Mouse (Mus musculus): ENCODE data around the gene Adamts3. TPM values are rescaled to one million over a fixed set of nuclear protein-coding genes. Genes with fewer than 3 reads are reported as not detected.
A peak's percentile ranks its signal among the peaks of the same experiment; 100 is the strongest.

Adamts3 gene
- total RNA-seq (2021), result 10 to 100 TPM; 19.3 to 21.7 TPM
- long read RNA-seq, experiment 1, partial matches to known transcripts, result 1 of 6 reads
- long read RNA-seq, experiment 1, other reads (novel, unspliced or antisense), result 2 of 6 reads
- long read RNA-seq, experiment 2, transcript Adamts3-201 (22 exons, 3,934 nt), result major isoform, 6 of 10 reads
- long read RNA-seq, experiment 2, partial matches to known transcripts, result 2 of 10 reads
- long read RNA-seq, experiment 2, other reads (novel, unspliced or antisense), result 2 of 10 reads

- intact Hi-C loops (cut with DNase I), result loop anchor here (5.0 kb wide), 1 partner anchor 171 kb away; no protein-coding TSS in a partner anchor
Measured at GRCm38 (mm10) chr5:89883051-89883907, at the start of gene Adamts3. Adamts3 (minus strand) TSS chr5:89883334.

DNA sequence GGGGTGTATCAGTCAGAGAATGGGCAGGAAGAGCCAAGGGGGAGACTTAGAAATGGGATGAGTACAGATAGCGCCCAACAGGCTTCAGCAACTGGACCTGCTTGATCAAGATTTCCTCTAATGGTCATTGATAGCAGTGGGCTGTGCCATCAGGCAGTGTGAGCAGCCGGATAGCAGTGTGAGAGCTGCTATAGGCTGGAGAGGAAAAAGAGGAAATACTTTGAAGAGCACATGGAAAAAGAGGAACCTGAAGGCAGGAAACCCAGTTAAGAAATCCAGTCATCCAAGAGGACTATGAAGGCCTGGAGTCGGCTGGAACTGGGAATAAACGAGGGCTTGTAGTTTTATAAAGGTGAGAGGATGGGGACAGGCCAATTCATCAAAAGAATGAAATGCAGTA, 48.4 kb upstream of the Adamts3 start:
- intact Hi-C loops (cut with DNase I), result no loop called here
- H3K27ac ChIP-seq, result no peak overlapping the region
- H3K4me3 ChIP-seq, result no peak overlapping the region
- DNase-seq (ENCODE audit: extremely low spot score in 1 of 2, low spot score in 2 of 2), result no peak
- no peak for TF ChIP-seq CTCF (IDR thresholded peaks at IDR 0.05)

More at GRCm38 (mm10) chr5:89883051-89883907, at the start of gene Adamts3:
- H3K27ac ChIP-seq, result peak within 1 kb of the TSS; percentile 75
- no peak for TF ChIP-seq CTCF (IDR thresholded peaks at IDR 0.05)
- peak; percentile 55 to 58 for DNase-seq (ENCODE audit: extremely low spot score in 1 of 2, low spot score in 2 of 2)
- H3K4me3 ChIP-seq, result peak within 1 kb of the TSS; percentile 66

- intact Hi-C loops (cut with DNase I), result no loop called here
- Histone ChIP-seq H3K27ac (no peak overlapping the region), H3K4me3 (no peak overlapping the region)
- no peak for DNase-seq (ENCODE audit: extremely low spot score in 1 of 2, low spot score in 2 of 2)
- no peak for TF ChIP-seq CTCF (IDR thresholded peaks at IDR 0.05)
Measured at GRCm38 (mm10) chr5:89912359-89912758, 29.2 kb upstream of the Adamts3 start.

DNA sequence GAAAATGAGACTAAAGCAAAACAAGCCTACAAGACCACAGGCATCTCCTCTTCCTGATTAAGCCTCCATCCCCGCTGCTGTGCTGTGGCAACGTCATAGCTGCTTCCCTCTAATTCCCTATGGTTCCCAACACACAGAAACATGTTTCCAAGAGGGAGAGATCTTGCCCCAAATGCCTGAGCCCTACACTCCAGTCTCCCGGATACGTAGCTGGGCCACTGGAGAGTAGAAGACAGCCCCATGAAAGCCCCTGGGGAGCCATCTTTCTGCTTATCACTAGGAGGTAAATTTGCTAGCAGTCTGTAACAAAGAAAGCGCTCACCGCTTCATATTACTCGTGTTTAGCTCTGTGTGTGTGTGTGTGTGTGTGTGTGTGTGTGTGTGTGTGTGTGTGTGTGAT, 28.8 kb upstream of the Adamts3 start:
- Histone ChIP-seq H3K27ac (no peak overlapping the region), H3K4me3 (no peak overlapping the region)
- intact Hi-C loops (cut with DNase I), result no loop called here
- no peak for TF ChIP-seq CTCF (IDR thresholded peaks at IDR 0.05)
- DNase-seq (ENCODE audit: extremely low spot score in 1 of 2, low spot score in 2 of 2), result no peak

- no peak overlapping the region for H3K27ac ChIP-seq
- intact Hi-C loops (cut with DNase I), result no loop called here
- DNase-seq (ENCODE audit: extremely low spot score in 1 of 2, low spot score in 2 of 2), result no peak
- TF ChIP-seq CTCF (IDR thresholded peaks at IDR 0.05), result no peak
- H3K4me3 ChIP-seq, result no peak overlapping the region
Measured at GRCm38 (mm10) chr5:89911508-89911907, 28.4 kb upstream of the Adamts3 start.

DNA sequence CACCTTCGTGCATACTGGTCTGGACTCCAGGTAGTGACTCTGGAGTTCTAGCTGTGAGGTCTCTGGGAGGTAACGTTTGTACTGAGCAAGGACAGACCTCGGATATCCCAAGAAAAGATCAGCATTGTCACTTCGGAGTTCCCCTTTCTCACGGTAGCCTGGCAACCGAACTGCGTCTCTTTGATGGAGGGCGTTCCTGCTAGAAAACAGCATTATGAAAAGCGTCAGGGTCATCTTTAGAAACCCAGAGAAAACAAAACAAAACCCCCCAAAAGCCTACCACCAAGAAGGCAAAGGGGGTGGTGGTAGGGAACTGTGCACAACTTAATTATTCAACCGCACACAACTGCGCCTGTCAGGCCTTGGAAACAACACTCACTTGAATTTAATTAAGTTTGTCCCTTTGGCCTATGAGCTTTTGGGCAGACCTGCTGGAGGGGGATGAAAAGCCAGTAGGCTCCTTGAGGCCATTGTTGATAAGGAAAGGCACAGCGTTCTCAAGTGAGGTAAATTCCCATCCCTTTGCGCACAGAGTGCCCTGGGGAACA, 23.8 kb upstream of the Adamts3 start:
- no peak for TF ChIP-seq CTCF (IDR thresholded peaks at IDR 0.05)
- no peak for DNase-seq (ENCODE audit: extremely low spot score in 1 of 2, low spot score in 2 of 2)
- Histone ChIP-seq H3K4me3 (no peak overlapping the region), H3K27ac (no peak overlapping the region)
- intact Hi-C loops (cut with DNase I), result no loop called here

DNA sequence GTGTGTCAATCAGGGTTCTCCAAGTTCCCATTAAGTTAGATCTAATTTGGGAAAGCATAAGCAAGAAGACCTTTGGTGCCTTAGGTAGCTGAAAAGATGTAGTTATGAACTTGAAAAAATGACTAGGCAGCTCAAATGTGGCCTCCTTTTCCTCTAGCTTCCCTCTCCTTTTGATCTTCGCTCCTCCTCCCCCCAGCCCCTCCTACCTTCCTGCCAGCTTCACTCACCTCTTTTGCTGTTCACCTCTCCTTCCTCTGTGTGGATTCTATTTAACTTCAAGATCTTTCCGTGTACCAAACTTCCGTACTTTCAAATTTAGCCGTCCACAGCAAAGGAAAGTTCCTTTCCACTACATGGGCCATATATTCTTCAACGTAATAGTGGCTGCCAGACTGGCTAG, 17.9 kb upstream of the Adamts3 start:
- TF ChIP-seq CTCF (IDR thresholded peaks at IDR 0.05), result no peak
- Histone ChIP-seq H3K27ac (no peak overlapping the region), H3K4me3 (no peak overlapping the region)
- intact Hi-C loops (cut with DNase I), result no loop called here
- DNase-seq (ENCODE audit: extremely low spot score in 1 of 2, low spot score in 2 of 2), result no peak

DNA sequence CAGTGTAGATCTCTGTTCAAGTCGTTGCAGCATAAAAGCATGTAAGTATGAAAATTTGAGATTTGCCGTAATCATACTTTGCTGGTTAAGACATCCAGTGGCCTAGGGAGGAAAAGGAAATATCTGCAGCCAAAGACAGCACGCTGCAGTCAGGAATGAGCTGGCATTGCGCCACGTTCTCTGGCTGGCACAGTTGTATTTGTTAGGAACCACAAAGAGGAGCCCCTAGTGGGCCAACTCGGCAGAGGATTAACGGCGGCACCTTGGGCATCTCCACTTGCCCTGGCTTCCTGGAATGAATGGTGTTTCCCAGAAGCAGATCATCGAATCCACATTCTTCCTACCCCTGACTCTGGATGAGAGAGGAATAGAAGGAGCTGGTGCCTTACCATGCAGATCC, 14.4 kb upstream of the Adamts3 start:
- TF ChIP-seq CTCF (IDR thresholded peaks at IDR 0.05), result no peak; the same call in 1 of the 2 replicates
- intact Hi-C loops (cut with DNase I), result no loop called here
- no peak overlapping the region for H3K27ac ChIP-seq
- no peak for DNase-seq (ENCODE audit: extremely low spot score in 1 of 2, low spot score in 2 of 2)
- no peak overlapping the region for H3K4me3 ChIP-seq

GRCm38 (mm10) chr5:89895520-89895919, 12.4 kb upstream of the Adamts3 start:
- intact Hi-C loops (cut with DNase I), result no loop called here
- Histone ChIP-seq H3K27ac (no peak overlapping the region), H3K4me3 (no peak overlapping the region)
- no peak for TF ChIP-seq CTCF (IDR thresholded peaks at IDR 0.05)
- no peak for DNase-seq (ENCODE audit: extremely low spot score in 1 of 2, low spot score in 2 of 2)

DNA sequence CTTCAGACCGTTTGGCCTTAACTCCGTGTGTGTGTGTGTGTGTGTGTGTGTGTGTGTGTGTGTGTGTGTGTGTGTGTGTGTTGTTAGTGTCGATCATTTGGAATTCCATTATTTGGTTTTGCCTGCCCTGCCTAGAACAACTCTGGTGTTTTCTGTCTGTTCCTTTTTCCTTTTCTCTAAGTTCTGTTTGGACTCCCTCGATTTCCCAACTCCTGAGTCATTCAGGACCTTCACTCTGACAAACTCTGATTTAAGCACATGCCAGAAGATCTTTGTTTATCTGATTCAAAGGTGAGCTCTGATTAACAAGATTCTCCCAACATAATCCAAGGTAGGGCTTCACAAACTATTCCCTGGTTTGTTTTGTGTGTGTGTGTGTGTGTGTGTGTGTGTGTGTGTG, 1.9 kb upstream of the Adamts3 start:
- intact Hi-C loops (cut with DNase I), result loop anchor here (5.0 kb wide), 1 partner anchor 173 kb away; no protein-coding TSS in a partner anchor
- Histone ChIP-seq H3K4me3 (no peak overlapping the region), H3K27ac (no peak overlapping the region)
- DNase-seq (ENCODE audit: extremely low spot score in 1 of 2, low spot score in 2 of 2), result no peak
- TF ChIP-seq CTCF (IDR thresholded peaks at IDR 0.05), result no peak

GRCm38 (mm10) chr5:89883908-89884204, 722 bp upstream of the Adamts3 start:
- no peak for TF ChIP-seq CTCF (IDR thresholded peaks at IDR 0.05)
- H3K27ac ChIP-seq, result no peak overlapping the region
- intact Hi-C loops (cut with DNase I), result loop anchor here (5.0 kb wide), 1 partner anchor 172 kb away; no protein-coding TSS in a partner anchor
- no peak for DNase-seq (ENCODE audit: extremely low spot score in 1 of 2, low spot score in 2 of 2)
- peak overlapping the region; percentile 66 for H3K4me3 ChIP-seq

GRCm38 (mm10) chr5:89882091-89882734, 921 bp downstream of the Adamts3 start:
- intact Hi-C loops (cut with DNase I), result loop anchor here (5.0 kb wide), 1 partner anchor 170 kb away; no protein-coding TSS in a partner anchor
- Histone ChIP-seq H3K4me3 (peak overlapping the region; percentile 66), H3K27ac (peak overlapping the region; percentile 75)
- DNase-seq (ENCODE audit: extremely low spot score in 1 of 2, low spot score in 2 of 2), result peak; percentile 47 to 66
- TF ChIP-seq CTCF (IDR thresholded peaks at IDR 0.05), result no peak
